ENCODE assay signal across 8 mouse cellular contexts in genomic region chr6:53818264-53818731, GRCm38 (mm10). TPM values are rescaled to one million over a fixed set of nuclear protein-coding genes. Genes with fewer than 3 reads are reported as not detected.
DNase-seq lines count a peak whose midpoint lies in the region; ATAC-seq lines count a peak whose summit lies in the region.

No protein-coding gene starts in this region.

- H3K4me3 ChIP-seq in embryonic facial prominence, embryonic 14.5 days (ENCODE audit: low read depth, low read length): peak overlapping the region; percentile 59
- peak overlapping the region; percentile 59 for H3K4me3 ChIP-seq in heart, embryonic 11.5 days (ENCODE audit: low read depth, low read length)
- H3K4me3 ChIP-seq in kidney, embryonic 15.5 days (replicated peaks): peak overlapping the region; percentile 71
- H3K4me3 ChIP-seq in liver, embryonic 13.5 days (replicated peaks): peak overlapping the region; percentile 43
- H3K4me3 ChIP-seq in neural tube, embryonic 11.5 days (ENCODE audit: low read depth, low read length): peak overlapping the region; percentile 57

- 5% methylated on average over 25 of the region's 42 CpGs for WGBS in embryonic facial prominence, embryonic 14.5 days
- 2% methylated on average over 42 of the region's 42 CpGs for WGBS in heart, embryonic 11.5 days (ENCODE audit: insufficient replicate concordance)
- under 1% methylated on average over 42 of the region's 42 CpGs for WGBS in kidney, embryonic 15.5 days
- WGBS in liver, embryonic 13.5 days (ENCODE audit: insufficient replicate concordance): 2% methylated on average over 42 of the region's 42 CpGs
- WGBS in neural tube, embryonic 11.5 days: under 1% methylated on average over 42 of the region's 42 CpGs

- H3K9ac ChIP-seq in embryonic facial prominence, embryonic 14.5 days (ENCODE audit: low read depth, low read length): peak overlapping the region; percentile 77
- H3K9ac ChIP-seq in heart, embryonic 11.5 days (ENCODE audit: low read depth, low read length): peak overlapping the region; percentile 52
- peak overlapping the region; percentile 82 for H3K9ac ChIP-seq in kidney, embryonic 15.5 days
- H3K9ac ChIP-seq in liver, embryonic 13.5 days: no peak overlapping the region
- H3K9ac ChIP-seq in neural tube, embryonic 11.5 days (ENCODE audit: low read length): peak overlapping the region; percentile 81; the same call in 1 of the 2 replicates

- no peaks in the 10 kb centered on the region for H3K9me3 ChIP-seq in embryonic facial prominence, embryonic 14.5 days (ENCODE audit: control insufficient read depth, low read length)
- no peaks in the 10 kb centered on the region for H3K9me3 ChIP-seq in heart, embryonic 11.5 days (replicated peaks; ENCODE audit: control insufficient read depth, low read length)
- no peaks in the 10 kb centered on the region for H3K9me3 ChIP-seq in kidney, embryonic 15.5 days (replicated peaks)
- H3K9me3 ChIP-seq in liver, embryonic 13.5 days (replicated peaks): no peaks in the 10 kb centered on the region
- no peaks in the 10 kb centered on the region for H3K9me3 ChIP-seq in neural tube, embryonic 11.5 days (ENCODE audit: control insufficient read depth, low read length)

- peak; percentile 77 to 87 for DNase-seq in heart, adult 18-20 months
- DNase-seq in heart, adult 11 months: no peak
- DNase-seq in embryonic facial prominence, embryonic 14.5 days (ENCODE audit: low spot score): peak; percentile 81
- no peak for DNase-seq in liver, embryonic 13.5 days
- DNase-seq in neural tube, embryonic 11.5 days (ENCODE audit: low spot score): peak; percentile 80
- DNase-seq in urinary bladder, postnatal 14 days (ENCODE audit: low spot score): peak; percentile 89

- peak overlapping the region; percentile 92 for H3K4me2 ChIP-seq in embryonic facial prominence, embryonic 14.5 days (ENCODE audit: low read depth, low read length)
- peak overlapping the region; percentile 87 for H3K4me2 ChIP-seq in heart, embryonic 11.5 days
- peak overlapping the region; percentile 88 for H3K4me2 ChIP-seq in kidney, embryonic 15.5 days
- H3K4me2 ChIP-seq in liver, embryonic 13.5 days: peak overlapping the region; percentile 58
- H3K4me2 ChIP-seq in neural tube, embryonic 11.5 days (ENCODE audit: low read depth): peak overlapping the region; percentile 85

- H3K27me3 ChIP-seq in embryonic facial prominence, embryonic 14.5 days (replicated peaks; ENCODE audit: control insufficient read depth, insufficient read depth, low read length): peaks cover 3% of the 10 kb centered on the region; the same call in 1 of the 2 replicates
- H3K27me3 ChIP-seq in heart, embryonic 11.5 days (ENCODE audit: control insufficient read depth, insufficient read depth, low read length): peaks cover 46% of the 10 kb centered on the region
- H3K27me3 ChIP-seq in kidney, embryonic 15.5 days: peaks cover 24% of the 10 kb centered on the region
- peaks cover 78% of the 10 kb centered on the region for H3K27me3 ChIP-seq in liver, embryonic 13.5 days
- peaks cover 33% of the 10 kb centered on the region for H3K27me3 ChIP-seq in neural tube, embryonic 11.5 days (ENCODE audit: control insufficient read depth, insufficient read depth, low read length)

- H3K4me1 ChIP-seq in embryonic facial prominence, embryonic 14.5 days (ENCODE audit: control insufficient read depth, insufficient read depth, low read length): peaks cover 39% of the 10 kb centered on the region
- peaks cover 22% of the 10 kb centered on the region for H3K4me1 ChIP-seq in heart, embryonic 11.5 days (ENCODE audit: control insufficient read depth, insufficient read depth, low read length)
- H3K4me1 ChIP-seq in kidney, embryonic 15.5 days: peaks cover 53% of the 10 kb centered on the region
- H3K4me1 ChIP-seq in liver, embryonic 13.5 days (replicated peaks): peaks cover 12% of the 10 kb centered on the region
- H3K4me1 ChIP-seq in neural tube, embryonic 11.5 days (ENCODE audit: control insufficient read depth, insufficient read depth, low read length): peaks cover 20% of the 10 kb centered on the region

- no peak overlapping the region; the same call in 1 of the 2 replicates for H3K27ac ChIP-seq in embryonic facial prominence, embryonic 14.5 days (replicated peaks; ENCODE audit: low read depth, low read length)
- H3K27ac ChIP-seq in heart, embryonic 11.5 days (ENCODE audit: low read depth, low read length): no peak overlapping the region
- peak overlapping the region; percentile 98 for H3K27ac ChIP-seq in kidney, embryonic 15.5 days
- H3K27ac ChIP-seq in liver, embryonic 13.5 days: no peak overlapping the region
- H3K27ac ChIP-seq in neural tube, embryonic 11.5 days (ENCODE audit: low read depth, low read length): no peak overlapping the region

- peaks cover 16% of the 10 kb centered on the region; the same call in 1 of the 2 replicates for H3K36me3 ChIP-seq in embryonic facial prominence, embryonic 14.5 days (ENCODE audit: control insufficient read depth, insufficient read depth, low read length)
- H3K36me3 ChIP-seq in heart, embryonic 11.5 days (ENCODE audit: control insufficient read depth, insufficient read depth, low read length): no peaks in the 10 kb centered on the region
- peaks cover 13% of the 10 kb centered on the region; the same call in 1 of the 2 replicates for H3K36me3 ChIP-seq in kidney, embryonic 15.5 days
- no peaks in the 10 kb centered on the region for H3K36me3 ChIP-seq in liver, embryonic 13.5 days
- H3K36me3 ChIP-seq in neural tube, embryonic 11.5 days (ENCODE audit: control insufficient read depth, insufficient read depth, low read length): no peaks in the 10 kb centered on the region

- peak; percentile 31 for ATAC-seq in embryonic facial prominence, embryonic 14.5 days (ENCODE audit: low read depth)
- ATAC-seq in heart, embryonic 11.5 days (replicated peaks; ENCODE audit: insufficient number of reproducible peaks, low FRiP score, low TSS enrichment): no peak
- ATAC-seq in kidney, embryonic 15.5 days (replicated peaks; ENCODE audit: low FRiP score): peak; percentile 19
- no peak for ATAC-seq in liver, embryonic 13.5 days (ENCODE audit: low read depth)
- ATAC-seq in neural tube, embryonic 11.5 days (ENCODE audit: insufficient read depth, low FRiP score, low TSS enrichment): peak; percentile 27

RNA-seq across cellular contexts. Expression of gene Tril, which starts 2.3 kb away (rescaled TPM):
- total RNA-seq in heart, adult 18-20 months (2021): 1 to 10 TPM; 2.8 to 3.2 TPM
- polyA plus RNA-seq in embryonic facial prominence, embryonic 14.5 days (2014; fragmentation: Nextera tagmentation; extraction: Ambion mirVana): 27.0 and 35.9 TPM in 2 replicates
- 5.3 and 5.5 TPM in 2 replicates for polyA plus RNA-seq in heart, embryonic 11.5 days (2014; fragmentation: Nextera tagmentation; extraction: Ambion mirVana)
- polyA plus RNA-seq in kidney, embryonic 15.5 days (2015; fragmentation: Nextera tagmentation; extraction: Ambion mirVana): 88.9 and 93.8 TPM in 2 replicates
- polyA plus RNA-seq in liver, embryonic 13.5 days (2015; fragmentation: Nextera tagmentation; extraction: Ambion mirVana): 0.50 and 0.59 TPM in 2 replicates
- 19.6 and 24.0 TPM in 2 replicates for polyA plus RNA-seq in neural tube, embryonic 11.5 days (2014; fragmentation: Nextera tagmentation; extraction: Ambion mirVana)

Comparison
In these comparisons a context has a peak if more than half of its experiments do, and no peak if none do; other contexts are left out.
1. DNase-seq: peak in heart, adult 18-20 months (2 of 2), embryonic facial prominence, embryonic 14.5 days (single experiment), neural tube, embryonic 11.5 days (single experiment) and urinary bladder, postnatal 14 days (single experiment); none in heart, adult 11 months (single experiment) and liver, embryonic 13.5 days (single experiment).
2. ATAC-seq: peak in embryonic facial prominence, embryonic 14.5 days (single experiment), kidney, embryonic 15.5 days (single experiment) and neural tube, embryonic 11.5 days (single experiment); none in heart, embryonic 11.5 days (single experiment) and liver, embryonic 13.5 days (single experiment).
3. Peak in every context shown above with its lines, with median percentiles within 50 percentile points of each other: H3K4me2 ChIP-seq and H3K4me3 ChIP-seq.